Mouse (Mus musculus): Measurements from ENCODE around the gene March9. TPM values are rescaled to one million over a fixed set of nuclear protein-coding genes. Genes with fewer than 3 reads are reported as not detected.
A peak's percentile ranks its signal among the peaks of the same experiment; 100 is the strongest.

The March9 gene
- polyA plus RNA-seq, 1 experiment from 2014 or later, result 1.6 TPM

- Histone ChIP-seq H3K9me3 (no peaks in the 10 kb centered on the region), H3K9ac (peak overlapping the region; percentile 81), H3K36me3 (peaks cover 35% of the 10 kb centered on the region), H3K4me1 (peaks cover 15% of the 10 kb centered on the region), H3K4me3 (peak overlapping the region; percentile 81), H3K27ac (peak overlapping the region; percentile 84; the same call in 1 of the 2 replicates), H3K27me3 (peaks cover 16% of the 10 kb centered on the region), H3K4me2 (peak overlapping the region; percentile 96)
- ATAC-seq (ENCODE audit: insufficient number of reproducible peaks, insufficient read depth, low FRiP score, low TSS enrichment, low read depth), result no peak
- WGBS, result 13% methylated on average over 5 of the region's 5 CpGs
Measured at GRCm38 (mm10) chr10:127042468-127043115, 17.4 kb downstream of the March9 start.

DNA sequence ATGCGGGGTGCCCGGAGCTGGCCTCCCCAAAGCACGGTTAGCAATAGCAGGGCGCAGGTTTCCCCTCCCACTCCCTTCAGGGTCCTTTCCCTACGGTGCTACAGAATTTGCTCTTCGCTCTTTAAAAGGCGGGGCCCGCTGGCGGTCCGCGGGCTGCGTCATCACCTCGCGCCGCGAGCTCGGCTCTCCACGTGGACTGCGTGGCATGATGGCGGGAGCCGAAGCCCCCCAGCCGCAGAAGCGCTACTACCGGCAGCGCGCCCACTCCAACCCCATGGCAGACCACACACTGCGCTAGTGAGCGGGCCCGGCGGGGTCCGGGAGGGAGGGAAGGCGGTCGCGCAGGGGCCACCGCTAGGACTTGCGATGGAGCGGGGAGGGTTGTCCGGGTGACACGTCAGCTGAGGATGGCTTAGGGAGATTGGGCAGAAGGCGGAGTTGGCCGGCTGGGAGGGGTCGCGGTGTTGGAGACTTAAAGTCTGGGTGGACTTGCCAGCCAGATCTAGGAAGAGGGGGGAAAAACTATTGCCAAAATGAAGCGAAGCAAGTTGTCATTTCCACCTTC is 18.1 kb downstream of the March9 start:
- peak overlapping the region; percentile 81 for H3K4me3 ChIP-seq
- peaks cover 31% of the 10 kb centered on the region for H3K36me3 ChIP-seq
- peak overlapping the region; percentile 84 for H3K27ac ChIP-seq
- WGBS, result under 1% methylated on average over 44 of the region's 44 CpGs
- ATAC-seq (ENCODE audit: insufficient number of reproducible peaks, insufficient read depth, low FRiP score, low TSS enrichment, low read depth), result peak; percentile 81
- H3K9ac ChIP-seq, result peak overlapping the region; percentile 81
- peaks cover 9% of the 10 kb centered on the region for H3K27me3 ChIP-seq
- H3K4me1 ChIP-seq, result peaks cover 15% of the 10 kb centered on the region
- H3K4me2 ChIP-seq, result peak overlapping the region; percentile 96
- H3K9me3 ChIP-seq, result no peaks in the 10 kb centered on the region

- H3K9me3 ChIP-seq, result no peaks in the 10 kb centered on the region
- ATAC-seq (ENCODE audit: insufficient number of reproducible peaks, insufficient read depth, low FRiP score, low TSS enrichment, low read depth), result peak; percentile 39
- peak within 1 kb of the TSS; percentile 81 for H3K9ac ChIP-seq
- peak within 1 kb of the TSS; percentile 96 for H3K4me2 ChIP-seq
- peaks cover 26% of the 10 kb centered on the region for H3K36me3 ChIP-seq
- peaks cover 9% of the 10 kb centered on the region for H3K27me3 ChIP-seq
- H3K4me3 ChIP-seq, result peak within 1 kb of the TSS; percentile 81
- peak within 1 kb of the TSS; percentile 84 for H3K27ac ChIP-seq
- under 1% methylated on average over 28 of the region's 28 CpGs for WGBS
- H3K4me1 ChIP-seq, result peaks cover 15% of the 10 kb centered on the region
Measured at GRCm38 (mm10) chr10:127041274-127041766, 18.7 kb downstream of the March9 start, which contains the start of the genes Mettl1 and Eef1akmt3. Gene Mettl1, plus strand, starts transcription at chr10:127041414. Gene Eef1akmt3, minus strand, starts transcription at chr10:127041513.

GRCm38 (mm10) chr10:127040569-127041214 is 19.3 kb downstream of the March9 start:
- 1% methylated on average over 20 of the region's 20 CpGs for WGBS
- Histone ChIP-seq H3K36me3 (peaks cover 22% of the 10 kb centered on the region), H3K4me1 (peaks cover 15% of the 10 kb centered on the region), H3K27me3 (peaks cover 9% of the 10 kb centered on the region), H3K9ac (peak overlapping the region; percentile 81), H3K27ac (peak overlapping the region; percentile 84), H3K4me2 (peak overlapping the region; percentile 96), H3K9me3 (no peaks in the 10 kb centered on the region), H3K4me3 (peak overlapping the region; percentile 81)
- ATAC-seq (ENCODE audit: insufficient number of reproducible peaks, insufficient read depth, low FRiP score, low TSS enrichment, low read depth), result no peak

DNA sequence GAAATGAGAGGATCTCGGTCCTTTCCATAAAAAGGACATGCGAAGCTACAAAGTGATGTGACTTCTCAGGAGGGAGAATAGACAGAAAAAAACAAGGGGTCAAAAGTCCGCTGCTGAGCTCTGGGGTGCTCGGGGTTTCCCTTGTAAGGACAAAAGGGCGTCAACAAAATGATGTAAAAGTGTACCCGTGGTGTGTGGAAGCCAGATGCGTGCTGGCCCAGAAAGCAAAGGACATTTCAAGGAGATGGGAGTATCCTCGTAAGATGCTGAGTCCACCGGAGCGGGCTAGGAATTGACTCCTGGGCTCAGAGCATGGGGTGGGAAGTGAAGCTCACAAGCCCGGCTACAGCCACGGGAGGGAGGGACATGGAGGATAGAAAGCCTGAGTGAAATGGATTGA is 22.3 kb downstream of the March9 start:
- WGBS, result 72% methylated on average over 12 of the region's 12 CpGs
- H3K4me2 ChIP-seq, result no peak overlapping the region
- H3K9ac ChIP-seq, result no peak overlapping the region
- no peaks in the 10 kb centered on the region for H3K9me3 ChIP-seq
- ATAC-seq (ENCODE audit: insufficient number of reproducible peaks, insufficient read depth, low FRiP score, low TSS enrichment, low read depth), result no peak
- H3K36me3 ChIP-seq, result no peaks in the 10 kb centered on the region
- no peak overlapping the region for H3K4me3 ChIP-seq
- peaks cover 9% of the 10 kb centered on the region for H3K27me3 ChIP-seq
- H3K27ac ChIP-seq, result no peak overlapping the region
- H3K4me1 ChIP-seq, result peaks cover 8% of the 10 kb centered on the region

- Histone ChIP-seq H3K36me3 (no peaks in the 10 kb centered on the region), H3K4me3 (no peak overlapping the region), H3K4me2 (no peak overlapping the region), H3K9ac (no peak overlapping the region), H3K27ac (no peak overlapping the region), H3K9me3 (no peaks in the 10 kb centered on the region), H3K4me1 (peaks cover 4% of the 10 kb centered on the region; the same call in 1 of the 2 replicates), H3K27me3 (peaks cover 9% of the 10 kb centered on the region)
- WGBS, result 82% methylated on average over 12 of the region's 12 CpGs
- no peak for ATAC-seq (ENCODE audit: insufficient number of reproducible peaks, insufficient read depth, low FRiP score, low TSS enrichment, low read depth)
Measured at GRCm38 (mm10) chr10:127036273-127036672, 23.7 kb downstream of the March9 start.

DNA sequence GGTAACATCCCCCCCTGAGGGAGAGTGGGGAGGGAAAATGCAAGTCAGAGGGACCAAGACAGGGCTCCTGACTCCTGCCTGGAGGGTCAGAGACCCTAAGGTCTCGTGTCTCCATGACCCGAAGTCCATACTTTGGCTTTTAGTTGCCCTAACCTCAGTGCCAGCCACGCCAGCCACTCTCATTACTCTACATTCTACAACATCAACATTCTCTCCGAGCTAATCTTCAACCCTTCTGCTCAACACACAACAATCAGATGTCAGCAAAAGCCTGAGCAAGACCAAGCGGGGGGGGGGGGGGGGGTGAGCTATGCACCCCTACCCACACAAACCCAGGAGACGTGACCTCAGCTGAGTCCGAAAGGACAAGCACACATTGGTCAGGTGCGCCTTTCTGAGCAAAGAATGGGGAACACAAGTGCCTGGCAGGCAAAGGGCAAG is 26.7 kb downstream of the March9 start:
- H3K4me3 ChIP-seq, result no peak overlapping the region
- ATAC-seq (ENCODE audit: insufficient number of reproducible peaks, insufficient read depth, low FRiP score, low TSS enrichment, low read depth), result no peak
- no peak overlapping the region for H3K9ac ChIP-seq
- H3K9me3 ChIP-seq, result no peaks in the 10 kb centered on the region
- H3K27me3 ChIP-seq, result no peaks in the 10 kb centered on the region
- 87% methylated on average over 8 of the region's 8 CpGs for WGBS
- no peak overlapping the region for H3K4me2 ChIP-seq
- H3K4me1 ChIP-seq, result peaks cover 10% of the 10 kb centered on the region
- H3K36me3 ChIP-seq, result peaks cover 12% of the 10 kb centered on the region
- no peak overlapping the region for H3K27ac ChIP-seq

- 5% methylated on average over 56 of the region's 56 CpGs for WGBS
- H3K27me3 ChIP-seq, result no peaks in the 10 kb centered on the region
- peaks cover 39% of the 10 kb centered on the region for H3K36me3 ChIP-seq
Measured at GRCm38 (mm10) chr10:127030336-127031296, 29.4 kb downstream of the March9 start, which contains the start of gene Tsfm. Gene Tsfm, minus strand, starts transcription at chr10:127030840.

GRCm38 (mm10) chr10:127018422-127018821 is 41.6 kb downstream of the March9 start:
- Histone ChIP-seq H3K4me3 (no peak overlapping the region), H3K36me3 (peaks cover 19% of the 10 kb centered on the region), H3K9ac (no peak overlapping the region), H3K27me3 (no peaks in the 10 kb centered on the region), H3K9me3 (no peaks in the 10 kb centered on the region), H3K4me2 (no peak overlapping the region), H3K4me1 (peaks cover 7% of the 10 kb centered on the region), H3K27ac (no peak overlapping the region)
- 76% methylated on average over 16 of the region's 16 CpGs for WGBS
- ATAC-seq (ENCODE audit: insufficient number of reproducible peaks, insufficient read depth, low FRiP score, low TSS enrichment, low read depth), result no peak

More at GRCm38 (mm10) chr10:127030336-127031296, 29.4 kb downstream of the March9 start, which contains the start of gene Tsfm:
- H3K9ac ChIP-seq, result peak within 1 kb of the TSS; percentile 92
- H3K27ac ChIP-seq, result peak within 1 kb of the TSS; percentile 55; the same call in 1 of the 2 replicates
- no peaks in the 10 kb centered on the region for H3K9me3 ChIP-seq
- H3K4me1 ChIP-seq, result peaks cover 10% of the 10 kb centered on the region
- H3K4me3 ChIP-seq, result peak within 1 kb of the TSS; percentile 91
- H3K4me2 ChIP-seq, result peak within 1 kb of the TSS; percentile 89
- peak; percentile 74; the same call in 1 of the 2 replicates for ATAC-seq (ENCODE audit: insufficient number of reproducible peaks, insufficient read depth, low FRiP score, low TSS enrichment, low read depth)

DNA sequence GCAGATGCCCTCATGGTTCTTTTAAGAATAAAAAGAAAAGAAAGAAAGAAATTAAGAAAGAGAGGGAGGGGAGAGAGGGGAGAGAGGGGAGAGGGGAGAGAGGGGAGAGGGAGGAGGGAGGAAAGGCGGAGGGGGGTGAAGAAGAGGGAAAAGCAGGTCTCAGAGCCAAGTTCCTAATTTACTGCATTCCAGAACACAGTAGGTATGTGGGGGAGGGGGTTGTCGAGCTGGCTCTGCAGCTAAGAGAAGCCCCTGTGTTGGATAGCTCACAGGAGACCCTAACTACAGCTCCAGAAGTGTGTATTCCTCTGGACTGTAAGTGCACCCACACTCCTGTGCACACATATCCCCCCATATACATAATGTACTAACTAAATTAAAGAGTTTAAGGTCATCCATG is 42.9 kb downstream of the March9 start:
- 3% methylated on average over 2 of the region's 2 CpGs for WGBS
- Histone ChIP-seq H3K36me3 (peaks cover 11% of the 10 kb centered on the region), H3K4me3 (no peak overlapping the region), H3K4me2 (no peak overlapping the region), H3K4me1 (peaks cover 7% of the 10 kb centered on the region), H3K9ac (no peak overlapping the region; the same call in 1 of the 2 replicates), H3K27ac (no peak overlapping the region), H3K9me3 (no peaks in the 10 kb centered on the region), H3K27me3 (no peaks in the 10 kb centered on the region)
- no peak for ATAC-seq (ENCODE audit: insufficient number of reproducible peaks, insufficient read depth, low FRiP score, low TSS enrichment, low read depth)
